Mouse (Mus musculus) heart, embryonic 16.5 days (tissue): ENCODE measurements around the gene Hoxa7. TPM values are rescaled to one million over a fixed set of nuclear protein-coding genes. Genes with fewer than 3 reads are reported as not detected.

ENCODE experiments used
- ATAC-seq: fragments of 200-750 bp; cut with Nextera tagmentation; replicated peaks from 2 replicates; pipeline ENCODE4 v1.8.0; 2017; ENCODE audit warnings: moderate number of reproducible peaks; ENCODE audit not compliant: insufficient read depth, low FRiP score; ENCODE audit errors: extremely low read depth
- H3K27ac ChIP-seq: fragments of 300-500 bp; sonication (generic); 2 replicates; pipeline ENCODE4 v1.5.1; 2014; ENCODE audit warnings: mild to moderate bottlenecking, low read length, control low read depth, moderate library complexity
- H3K27me3 ChIP-seq: fragments of 300-500 bp; sonication (generic); 2 replicates; pipeline ENCODE4 v1.6.1; 2014; ENCODE audit warnings: low read length, mixed read lengths; ENCODE audit not compliant: control insufficient read depth, insufficient read depth
- H3K36me3 ChIP-seq: fragments of 300-500 bp; sonication (generic); 2 replicates; pipeline ENCODE4 v1.6.1; 2014; ENCODE audit not compliant: control insufficient read depth, insufficient read depth
- H3K4me1 ChIP-seq: fragments of 300-500 bp; sonication (generic); 2 replicates; pipeline ENCODE4 v1.6.1; 2014; ENCODE audit warnings: low read length, mixed read lengths; ENCODE audit not compliant: control insufficient read depth, insufficient read depth
- H3K4me2 ChIP-seq: fragments of 300-500 bp; sonication (generic); 2 replicates; pipeline ENCODE4 v1.6.1; 2014; ENCODE audit warnings: low read depth, mild to moderate bottlenecking, control low read depth, low read length
- H3K4me3 ChIP-seq: fragments of 300-500 bp; sonication (generic); 2 replicates; pipeline ENCODE4 v1.5.1; 2014; ENCODE audit warnings: mild to moderate bottlenecking, control low read depth, low read length
- H3K9ac ChIP-seq: fragments of 300-500 bp; sonication (generic); 2 replicates; pipeline ENCODE4 v1.6.1; 2014; ENCODE audit warnings: low read length, control low read depth
- H3K9me3 ChIP-seq: fragments of 300-500 bp; sonication (generic); replicated peaks from 2 replicates; pipeline ENCODE4 v1.6.1; 2016; ENCODE audit warnings: low read length; ENCODE audit not compliant: control insufficient read depth
- WGBS: fragments of 180-500 bp; shearing (Covaris S2); extraction: QIAGEN DNeasy Blood & Tissue Kit; methylation state at CpG from one replicate; pipeline ENCODE4 v1.1.7; 2014; 5-methylcytosine and 5-hydroxymethylcytosine counted together
- polyA plus RNA-seq: library from polyadenylated mRNA; unstranded; fragments of >200 nt; fragmentation: Nextera tagmentation; extraction: Ambion mirVana; gene quantifications from 2 replicates; pipeline ENCODE4 v1.2.1, GENCODE M21; 2015

The Hoxa7 gene
- polyA plus RNA-seq, 1 experiment from 2014 or later = 0.38 TPM

GRCm38 (mm10) chr6:52209685-52210046, 12.0 kb downstream of the Hoxa7 start:
- no peak overlapping the region for H3K27ac ChIP-seq
- H3K4me1 ChIP-seq = peaks cover 4% of the 10 kb centered on the region
- H3K27me3 ChIP-seq = peaks cover 95% of the 10 kb centered on the region
- no peak overlapping the region for H3K9ac ChIP-seq
- H3K4me2 ChIP-seq = no peak overlapping the region
- ATAC-seq = no peak
- no peak overlapping the region for H3K4me3 ChIP-seq
- H3K36me3 ChIP-seq = no peaks in the 10 kb centered on the region
- 16% methylated on average over 12 of the region's 12 CpGs for WGBS
- no peaks in the 10 kb centered on the region for H3K9me3 ChIP-seq

DNA sequence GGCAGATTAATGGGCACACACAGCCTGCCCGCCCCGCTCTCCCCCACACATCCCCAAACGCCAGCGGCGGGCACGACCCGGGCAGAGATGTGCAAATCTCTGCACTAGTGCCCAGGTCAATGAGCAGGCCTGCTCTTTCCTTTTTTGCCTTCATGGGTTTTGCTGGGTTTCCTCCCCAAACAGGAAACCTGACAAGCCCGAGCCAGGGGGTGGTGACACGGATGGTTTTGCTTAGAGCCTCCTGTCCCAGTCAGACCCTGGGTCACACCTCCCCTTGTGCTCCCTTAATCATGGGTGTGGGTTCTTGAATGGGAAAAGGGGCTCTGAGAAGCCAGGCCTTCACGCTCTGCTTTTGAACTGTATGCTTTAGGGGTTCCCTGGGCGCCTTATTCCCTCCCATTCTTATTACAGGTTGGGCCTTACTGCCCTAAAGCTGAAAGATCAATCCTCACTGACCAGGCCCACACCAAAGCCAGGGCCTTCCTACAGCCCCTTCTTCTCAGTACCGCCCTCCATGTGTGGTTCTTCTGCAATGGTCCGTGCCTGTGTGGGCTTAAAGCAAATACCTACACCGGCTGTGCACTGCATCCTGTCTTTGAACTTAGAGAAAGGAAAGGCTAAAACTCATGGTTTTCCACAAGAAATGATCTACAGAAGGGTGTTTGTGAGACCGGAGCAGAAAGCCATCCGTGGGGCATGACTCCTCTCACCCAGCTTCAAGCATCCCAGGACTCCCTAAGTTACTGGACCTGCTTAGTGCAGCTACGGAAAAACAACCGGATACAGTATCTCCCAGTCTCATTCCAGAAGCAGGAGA, 12.6 kb downstream of the Hoxa7 start:
- H3K4me1 ChIP-seq = peaks cover 5% of the 10 kb centered on the region
- 15% methylated on average over 18 of the region's 18 CpGs for WGBS
- peaks cover 95% of the 10 kb centered on the region for H3K27me3 ChIP-seq
- no peaks in the 10 kb centered on the region for H3K36me3 ChIP-seq
- H3K27ac ChIP-seq = no peak overlapping the region
- no peaks in the 10 kb centered on the region for H3K9me3 ChIP-seq
- H3K4me2 ChIP-seq = peak overlapping the region; percentile 54
- no peak for ATAC-seq
- no peak overlapping the region for H3K9ac ChIP-seq
- H3K4me3 ChIP-seq = peak overlapping the region; percentile 28

DNA sequence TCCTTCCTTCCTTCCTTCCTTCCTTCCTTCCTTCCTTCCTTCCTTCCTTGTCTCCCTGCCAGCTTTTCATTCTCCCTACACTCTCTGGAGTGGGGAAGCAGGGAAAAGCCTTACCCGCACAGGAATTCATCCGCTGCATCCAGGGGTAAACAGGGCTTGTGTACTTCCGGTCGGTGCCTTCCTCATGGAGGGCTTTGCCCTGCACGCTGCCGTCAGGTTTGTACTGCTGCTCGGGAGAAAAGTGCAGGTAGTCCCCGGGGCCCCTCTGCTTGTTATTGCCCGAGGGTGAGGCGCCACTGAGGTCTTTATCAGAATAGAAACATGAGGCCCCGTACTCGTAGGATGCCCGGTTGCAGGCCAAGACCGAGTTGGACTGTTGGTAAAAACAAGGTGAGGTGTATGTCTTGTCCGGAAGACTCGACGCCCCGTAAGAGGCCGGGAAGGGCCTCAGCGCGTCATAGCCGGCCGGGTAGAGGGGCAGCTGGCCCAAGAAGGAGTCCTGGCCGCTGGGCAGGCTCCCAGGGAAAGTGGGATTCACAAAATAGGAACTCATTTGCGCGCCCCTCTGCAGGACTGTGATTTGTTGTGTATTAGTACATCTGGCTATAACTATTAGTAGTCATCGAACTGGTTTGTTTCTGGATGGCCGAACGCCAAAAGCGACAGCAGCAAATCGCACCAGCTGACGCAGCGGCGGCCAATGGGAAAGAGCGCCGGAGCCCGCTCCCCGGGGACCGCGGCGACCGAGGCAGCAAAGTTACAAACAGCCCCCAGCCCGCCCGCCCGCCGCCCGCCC, 13.4 kb downstream of the Hoxa7 start, which contains the start of gene Hoxa6:
Gene Hoxa6 (minus strand): TSS at position 651 of the 796 bp plus-strand sequence.
- Histone ChIP-seq H3K9ac (no peak within 1 kb of the TSS), H3K36me3 (no peaks in the 10 kb centered on the region), H3K27ac (no peak within 1 kb of the TSS), H3K27me3 (peaks cover 87% of the 10 kb centered on the region), H3K4me1 (peaks cover 7% of the 10 kb centered on the region; the same call in 1 of the 2 replicates), H3K4me2 (peak within 1 kb of the TSS; percentile 54), H3K4me3 (peak within 1 kb of the TSS; percentile 28), H3K9me3 (no peaks in the 10 kb centered on the region)
- 4% methylated on average over 47 of the region's 47 CpGs for WGBS
- ATAC-seq = no peak

GRCm38 (mm10) chr6:52207684-52207976, 14.0 kb downstream of the Hoxa7 start:
- no peak for ATAC-seq
- Histone ChIP-seq H3K27ac (no peak overlapping the region), H3K4me2 (no peak overlapping the region), H3K36me3 (no peaks in the 10 kb centered on the region), H3K9me3 (no peaks in the 10 kb centered on the region), H3K27me3 (peaks cover 84% of the 10 kb centered on the region), H3K4me3 (no peak overlapping the region), H3K4me1 (peaks cover 3% of the 10 kb centered on the region; the same call in 1 of the 2 replicates), H3K9ac (no peak overlapping the region)

DNA sequence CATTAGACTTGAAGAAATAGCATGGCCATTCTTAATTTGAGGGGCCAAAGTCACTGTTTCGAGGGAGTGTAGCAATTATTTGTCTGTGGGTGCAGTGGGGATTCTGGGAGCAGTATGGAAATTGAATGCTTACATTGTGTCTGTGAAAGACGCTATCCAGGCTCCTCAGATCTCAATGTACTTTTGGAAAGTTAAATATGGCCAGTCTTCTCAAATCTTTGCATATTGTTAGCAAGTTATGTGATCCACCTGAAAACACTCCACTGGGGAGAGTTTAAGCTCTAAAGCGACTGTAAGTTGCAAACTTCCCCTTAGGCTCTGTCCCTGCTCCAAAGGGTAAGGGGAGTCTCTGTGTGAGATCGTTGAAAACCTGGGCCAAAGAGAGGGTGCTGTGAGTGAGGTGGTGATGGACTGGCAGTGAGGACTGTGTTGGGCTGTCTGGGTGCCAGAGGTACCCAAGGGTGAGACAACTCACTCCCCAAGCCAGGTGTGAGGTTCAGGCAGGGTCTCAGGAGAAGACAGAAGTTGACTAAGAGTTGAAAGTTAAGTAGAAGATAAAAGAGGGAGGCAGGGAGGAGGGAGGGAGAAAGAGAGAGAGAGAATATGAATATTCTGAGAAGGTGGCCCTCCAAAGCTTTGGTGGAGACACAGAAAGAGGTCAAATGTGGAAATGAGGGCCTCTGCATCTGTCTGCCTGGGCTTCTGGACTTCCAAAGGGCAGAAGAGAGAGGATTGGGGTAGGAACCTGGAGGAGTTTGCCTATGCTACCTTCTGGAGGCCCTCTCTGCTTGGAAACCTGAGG, 14.6 kb downstream of the Hoxa7 start:
- H3K9me3 ChIP-seq = no peaks in the 10 kb centered on the region
- H3K4me3 ChIP-seq = no peak overlapping the region
- H3K27me3 ChIP-seq = peaks cover 82% of the 10 kb centered on the region
- 18% methylated on average over 4 of the region's 4 CpGs for WGBS
- ATAC-seq = no peak
- no peak overlapping the region for H3K27ac ChIP-seq
- H3K9ac ChIP-seq = no peak overlapping the region
- no peak overlapping the region for H3K4me2 ChIP-seq
- peaks cover 3% of the 10 kb centered on the region; the same call in 1 of the 2 replicates for H3K4me1 ChIP-seq
- H3K36me3 ChIP-seq = no peaks in the 10 kb centered on the region

DNA sequence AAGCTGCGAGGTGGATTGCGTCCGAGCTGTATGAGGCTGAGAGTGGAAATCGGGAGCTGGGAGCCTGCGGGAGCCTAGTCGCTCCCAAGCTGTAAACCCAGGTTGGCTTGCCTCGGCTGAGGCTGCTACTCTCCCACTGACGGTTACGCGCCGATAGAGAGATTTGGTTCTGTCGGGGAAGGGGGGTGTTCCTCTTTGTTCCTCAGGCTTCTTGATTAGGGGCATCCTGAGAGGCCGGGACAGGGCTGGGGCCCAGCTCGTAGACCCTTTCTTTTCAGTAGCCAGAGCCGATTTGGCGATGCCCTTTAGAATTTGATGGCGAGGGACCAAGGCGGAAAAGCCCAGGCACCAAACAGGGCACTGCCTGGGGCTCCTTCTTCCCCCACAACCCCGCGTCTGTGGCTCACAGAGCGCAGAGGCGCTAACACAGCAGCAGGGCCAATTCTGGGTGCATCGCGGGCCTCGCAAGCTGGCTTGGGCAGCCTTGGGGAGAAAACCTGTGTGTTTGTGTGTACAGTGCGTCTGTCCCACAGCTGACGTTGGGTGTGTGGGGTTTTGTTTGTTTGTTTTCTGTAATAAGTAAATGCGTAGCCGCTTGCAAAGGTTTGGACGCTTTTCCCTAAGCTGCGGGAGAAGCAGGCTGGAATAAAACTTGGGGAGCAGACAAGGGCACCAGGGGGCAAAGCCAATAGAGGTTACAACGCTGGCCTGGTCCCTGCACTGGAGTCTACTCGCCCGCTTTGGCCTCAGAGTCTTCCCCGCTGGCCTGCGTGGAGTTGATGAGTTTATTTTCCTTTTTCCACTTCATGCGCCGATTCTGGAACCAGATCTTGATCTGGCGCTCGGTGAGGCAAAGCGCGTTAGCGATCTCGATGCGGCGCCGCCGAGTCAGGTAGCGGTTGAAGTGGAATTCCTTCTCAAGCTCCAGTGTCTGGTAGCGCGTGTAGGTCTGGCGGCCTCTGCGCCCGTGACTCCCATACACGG, 15.7 kb downstream of the Hoxa7 start:
- Histone ChIP-seq H3K27me3 (peaks cover 80% of the 10 kb centered on the region), H3K4me2 (no peak overlapping the region), H3K9ac (no peak overlapping the region), H3K4me3 (peak overlapping the region; percentile 5; the same call in 1 of the 2 replicates), H3K4me1 (peaks cover 3% of the 10 kb centered on the region; the same call in 1 of the 2 replicates), H3K9me3 (no peaks in the 10 kb centered on the region), H3K27ac (no peak overlapping the region), H3K36me3 (no peaks in the 10 kb centered on the region)
- ATAC-seq = no peak
- 10% methylated on average over 55 of the region's 55 CpGs for WGBS

DNA sequence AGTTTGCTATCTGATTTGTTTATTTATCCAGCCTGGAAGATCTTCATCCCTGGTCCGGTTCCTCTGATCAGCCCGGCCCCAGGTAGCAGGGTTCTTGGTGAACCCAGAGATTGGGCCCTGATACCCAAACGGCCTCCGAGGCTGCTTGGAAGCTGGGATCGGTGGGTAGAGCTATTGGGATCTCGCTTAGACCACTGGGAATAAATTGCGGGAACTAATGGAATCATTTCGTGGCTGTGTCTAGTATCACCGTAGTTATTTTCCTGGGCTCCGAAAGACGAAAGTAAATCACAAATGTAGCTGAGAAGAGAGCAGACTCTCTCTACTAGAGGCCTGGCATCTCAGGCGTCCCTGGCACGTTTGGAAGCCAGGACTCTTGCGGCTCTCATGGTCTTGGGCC, 16.4 kb downstream of the Hoxa7 start:
- H3K9me3 ChIP-seq = no peaks in the 10 kb centered on the region
- H3K4me3 ChIP-seq = no peak overlapping the region
- H3K36me3 ChIP-seq = no peaks in the 10 kb centered on the region
- H3K27me3 ChIP-seq = peaks cover 81% of the 10 kb centered on the region
- peaks cover 3% of the 10 kb centered on the region; the same call in 1 of the 2 replicates for H3K4me1 ChIP-seq
- no peak overlapping the region for H3K9ac ChIP-seq
- no peak overlapping the region for H3K27ac ChIP-seq
- no peak for ATAC-seq
- no peak overlapping the region for H3K4me2 ChIP-seq
- 16% methylated on average over 14 of the region's 14 CpGs for WGBS
